ENCODE assay signal across 1 mouse cellular context in the genomic region with DNA sequence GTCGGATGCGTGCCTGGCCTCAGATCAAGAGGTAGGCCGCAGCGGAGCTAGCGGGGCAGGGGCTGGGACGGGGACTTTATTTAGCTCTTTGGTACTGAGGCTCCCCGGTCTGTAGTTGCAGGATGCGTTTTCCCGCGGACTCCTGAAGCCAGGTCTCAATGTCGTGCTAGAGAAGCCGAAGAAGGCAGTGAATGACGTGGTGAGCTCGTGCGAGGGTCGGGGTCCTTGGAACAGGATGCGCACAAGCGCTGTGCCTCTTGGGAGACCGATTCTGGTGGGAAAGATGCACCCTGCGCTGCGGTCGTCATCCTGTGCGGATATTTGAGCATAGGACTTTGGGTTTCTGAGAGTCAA.
TF ChIP-seq lines count a peak whose summit lies in the region.

No protein-coding gene starts in this region.

TF ChIP-seq in CH12.LX, 34 proteins besides CTCF, POLR2A, EP300 and RAD21 (continued from another document):
- TF ChIP-seq BHLHE40 (IDR thresholded peaks at IDR 0.05; ENCODE audit: low read depth, low read length): no peak
- TF ChIP-seq PAX5 (IDR thresholded peaks at IDR 0.05; ENCODE audit: low read length): no peak
- TF ChIP-seq MEF2A (IDR thresholded peaks at IDR 0.05; ENCODE audit: borderline replicate concordance, low read depth, low read length): no peak
- no peak for TF ChIP-seq TBP (conservative IDR thresholded peaks at IDR 0.05; ENCODE audit: low read depth, low read length)
- no peak for TF ChIP-seq JUN (IDR thresholded peaks at IDR 0.05; ENCODE audit: insufficient read depth, low read depth, low read length)
- TF ChIP-seq HCFC1 (IDR thresholded peaks at IDR 0.05; ENCODE audit: low read depth, low read length): no peak
- no peak for TF ChIP-seq TCF12 (IDR thresholded peaks at IDR 0.05; ENCODE audit: low read depth, low read length)
- peak; percentile 0; the same call in 1 of the 2 replicates for TF ChIP-seq CHD2 (IDR thresholded peaks at IDR 0.05; ENCODE audit: low read length)
- no peak for TF ChIP-seq ZNF384 (IDR thresholded peaks at IDR 0.05; ENCODE audit: low read depth, low read length)
- TF ChIP-seq MAZ (IDR thresholded peaks at IDR 0.05; ENCODE audit: low read depth, low read length): no peak
- no peak for TF ChIP-seq ZC3H11A (IDR thresholded peaks at IDR 0.05; ENCODE audit: low read depth, low read length)
- TF ChIP-seq GABPA (IDR thresholded peaks at IDR 0.05; ENCODE audit: insufficient replicate concordance, low read depth, low read length): no peak
- TF ChIP-seq UBTF (IDR thresholded peaks at IDR 0.05; ENCODE audit: low read depth, low read length): no peak
- TF ChIP-seq ZMIZ1 (IDR thresholded peaks at IDR 0.05; ENCODE audit: low read depth, low read length): no peak; the same call in 1 of the 2 replicates
- TF ChIP-seq KAT2A (IDR thresholded peaks at IDR 0.05; ENCODE audit: insufficient replicate concordance, low read length): no peak
- no peak for TF ChIP-seq ZKSCAN1 (IDR thresholded peaks at IDR 0.05; ENCODE audit: borderline replicate concordance, low read depth, low read length)
- no peak for TF ChIP-seq ELF1 (IDR thresholded peaks at IDR 0.05; ENCODE audit: low read depth, low read length)
